Mouse (Mus musculus) G1E (cell line): Measurements from ENCODE around the gene A430005L14Rik.

Source experiments
- CTCF ChIP-seq: IDR thresholded peaks from 2 replicates; pipeline ENCODE4 v1.5.1; 2012; ENCODE audit warnings: low read depth, low read length, inconsistent platforms, mixed read lengths
- GATA1 ChIP-seq: IDR thresholded peaks from 2 replicates; pipeline ENCODE4 v1.6.1; 2012; ENCODE audit warnings: borderline replicate concordance, low read length, inconsistent platforms, mixed read lengths
- TAL1 ChIP-seq: conservative IDR thresholded peaks from 2 replicates; pipeline ENCODE4 v1.6.1; 2012; ENCODE audit warnings: low read depth, low read length, inconsistent platforms, mixed read lengths

DNA sequence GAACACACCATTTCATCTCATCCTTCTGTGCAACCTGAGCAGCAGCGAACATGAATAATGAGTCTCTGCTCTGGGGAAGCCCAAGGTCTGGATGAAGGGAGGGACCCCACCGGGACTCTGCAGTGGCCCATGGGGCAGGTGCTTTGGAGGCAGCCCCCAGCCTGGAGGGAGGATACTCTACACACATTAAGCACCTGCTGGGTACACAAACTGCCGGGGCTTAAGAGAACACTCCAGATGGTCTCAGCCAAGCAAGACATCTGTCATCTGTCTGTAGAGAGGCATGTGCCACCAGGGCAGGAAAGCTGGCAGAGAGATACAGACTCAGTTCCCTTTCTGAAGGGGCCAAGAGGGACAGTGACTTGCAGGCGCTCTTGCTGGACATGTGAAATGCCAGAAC is 27.1 kb upstream of the A430005L14Rik start:
- TF ChIP-seq GATA1 (no peak), CTCF (no peak), TAL1 (no peak)
